Mouse (Mus musculus): ENCODE measurements around the gene Plcxd2. TPM values are rescaled to one million over a fixed set of nuclear protein-coding genes. Genes with fewer than 3 reads are reported as not detected.
A peak's percentile ranks its signal among the peaks of the same experiment; 100 is the strongest.

The Plcxd2 gene
- polyA plus RNA-seq, 1 experiment from 2014 or later: 8.1 TPM

GRCm38 (mm10) chr16:45939436-45939835 lies 70.6 kb downstream of the Plcxd2 start:
- ATAC-seq (replicated peaks; ENCODE audit: low FRiP score): no peak
- Histone ChIP-seq H3K4me1 (replicated peaks; ENCODE audit: control insufficient read depth, insufficient read depth, low read length) (peaks cover 5% of the 10 kb centered on the region), H3K4me2 (ENCODE audit: low read depth, low read length, severe bottlenecking) (no peak overlapping the region), H3K9me3 (ENCODE audit: control insufficient read depth, low read length) (no peaks in the 10 kb centered on the region), H3K27me3 (ENCODE audit: control insufficient read depth, insufficient read depth, low read length) (no peaks in the 10 kb centered on the region), H3K36me3 (ENCODE audit: control insufficient read depth, insufficient read depth, low read length) (no peaks in the 10 kb centered on the region), H3K9ac (ENCODE audit: low read length) (no peak overlapping the region), H3K4me3 (ENCODE audit: low read depth, low read length) (no peak overlapping the region), H3K27ac (ENCODE audit: low read depth, low read length) (no peak overlapping the region)
- no peak for DNase-seq (ENCODE audit: low spot score)
- WGBS: 96% methylated on average over 3 of the region's 3 CpGs

- no peaks in the 10 kb centered on the region for H3K36me3 ChIP-seq (ENCODE audit: control insufficient read depth, insufficient read depth, low read length)
- no peak overlapping the region for H3K4me2 ChIP-seq (ENCODE audit: low read depth, low read length, severe bottlenecking)
- H3K27me3 ChIP-seq (ENCODE audit: control insufficient read depth, insufficient read depth, low read length): no peaks in the 10 kb centered on the region
- DNase-seq (ENCODE audit: low spot score): no peak
- 69% methylated on average over 2 of the region's 2 CpGs for WGBS
- no peak for ATAC-seq (replicated peaks; ENCODE audit: low FRiP score)
- no peak overlapping the region for H3K4me3 ChIP-seq (ENCODE audit: low read depth, low read length)
- peaks cover 5% of the 10 kb centered on the region for H3K4me1 ChIP-seq (replicated peaks; ENCODE audit: control insufficient read depth, insufficient read depth, low read length)
- H3K27ac ChIP-seq (ENCODE audit: low read depth, low read length): peak overlapping the region; percentile 74; the same call in 1 of the 2 replicates
- H3K9ac ChIP-seq (ENCODE audit: low read length): no peak overlapping the region
- no peaks in the 10 kb centered on the region for H3K9me3 ChIP-seq (ENCODE audit: control insufficient read depth, low read length)
Measured at GRCm38 (mm10) chr16:45937381-45937780, 72.6 kb downstream of the Plcxd2 start.

DNA sequence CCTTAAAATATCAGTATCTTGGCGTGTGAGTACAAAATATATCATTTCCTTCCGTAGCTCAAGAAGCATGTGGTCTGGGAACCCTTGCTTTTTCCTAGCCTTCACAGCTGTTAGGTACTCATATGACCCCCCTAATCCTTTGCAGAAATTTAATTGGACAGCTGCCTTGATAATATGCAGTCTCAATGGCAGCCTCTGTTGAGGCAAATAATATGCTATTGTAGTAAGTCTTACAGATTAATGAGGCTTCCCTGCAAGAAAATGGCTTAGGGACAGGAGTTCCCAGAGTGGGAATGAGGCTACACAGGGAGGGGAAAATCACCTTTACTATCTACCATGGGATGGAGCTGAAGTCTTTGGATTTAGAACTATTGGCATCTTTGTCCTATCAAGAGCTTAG lies 73.5 kb downstream of the Plcxd2 start:
- H3K9ac ChIP-seq (ENCODE audit: low read length): no peak overlapping the region
- ATAC-seq (replicated peaks; ENCODE audit: low FRiP score): peak; percentile 87
- peaks cover 5% of the 10 kb centered on the region for H3K4me1 ChIP-seq (replicated peaks; ENCODE audit: control insufficient read depth, insufficient read depth, low read length)
- 39% methylated on average over 2 of the region's 2 CpGs for WGBS
- H3K4me2 ChIP-seq (ENCODE audit: low read depth, low read length, severe bottlenecking): no peak overlapping the region
- no peaks in the 10 kb centered on the region for H3K36me3 ChIP-seq (ENCODE audit: control insufficient read depth, insufficient read depth, low read length)
- no peaks in the 10 kb centered on the region for H3K9me3 ChIP-seq (ENCODE audit: control insufficient read depth, low read length)
- H3K4me3 ChIP-seq (ENCODE audit: low read depth, low read length): no peak overlapping the region
- H3K27ac ChIP-seq (ENCODE audit: low read depth, low read length): peak overlapping the region; percentile 74
- DNase-seq (ENCODE audit: low spot score): no peak
- H3K27me3 ChIP-seq (ENCODE audit: control insufficient read depth, insufficient read depth, low read length): no peaks in the 10 kb centered on the region

DNA sequence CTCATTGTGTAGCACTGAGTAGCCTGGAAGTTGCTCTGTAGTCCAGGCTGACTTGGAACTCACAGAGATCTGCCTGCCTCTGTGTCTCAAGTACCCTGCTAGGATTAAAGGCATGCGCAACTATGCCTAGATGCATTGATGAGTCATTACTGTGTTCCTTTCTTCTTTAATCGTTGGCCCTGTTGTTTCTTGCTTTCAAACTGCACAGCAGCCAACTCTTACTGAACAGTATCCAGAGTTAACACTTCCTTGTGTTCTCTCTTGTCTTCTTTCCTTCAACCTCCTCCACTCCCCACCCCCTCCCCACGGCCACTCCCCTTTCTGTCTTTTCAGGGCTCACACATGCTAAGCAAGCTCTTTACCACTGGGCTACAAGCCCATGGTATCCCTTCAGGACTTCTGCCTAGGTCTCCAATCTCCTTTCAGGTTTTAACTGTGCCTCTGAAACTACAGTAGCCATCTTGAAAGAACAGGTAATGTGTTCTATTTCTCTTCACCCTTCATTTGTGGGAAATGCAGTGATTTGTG lies 74.0 kb downstream of the Plcxd2 start:
- Histone ChIP-seq H3K36me3 (ENCODE audit: control insufficient read depth, insufficient read depth, low read length) (no peaks in the 10 kb centered on the region), H3K9ac (ENCODE audit: low read length) (no peak overlapping the region), H3K4me1 (replicated peaks; ENCODE audit: control insufficient read depth, insufficient read depth, low read length) (peaks cover 5% of the 10 kb centered on the region), H3K27me3 (ENCODE audit: control insufficient read depth, insufficient read depth, low read length) (no peaks in the 10 kb centered on the region), H3K27ac (ENCODE audit: low read depth, low read length) (peak overlapping the region; percentile 74), H3K9me3 (ENCODE audit: control insufficient read depth, low read length) (no peaks in the 10 kb centered on the region), H3K4me3 (ENCODE audit: low read depth, low read length) (no peak overlapping the region), H3K4me2 (ENCODE audit: low read depth, low read length, severe bottlenecking) (no peak overlapping the region)
- WGBS: 69% methylated on average over 3 of the region's 3 CpGs
- DNase-seq (ENCODE audit: low spot score) (peak; percentile 62), ATAC-seq (replicated peaks; ENCODE audit: low FRiP score) (peak; percentile 71)

DNA sequence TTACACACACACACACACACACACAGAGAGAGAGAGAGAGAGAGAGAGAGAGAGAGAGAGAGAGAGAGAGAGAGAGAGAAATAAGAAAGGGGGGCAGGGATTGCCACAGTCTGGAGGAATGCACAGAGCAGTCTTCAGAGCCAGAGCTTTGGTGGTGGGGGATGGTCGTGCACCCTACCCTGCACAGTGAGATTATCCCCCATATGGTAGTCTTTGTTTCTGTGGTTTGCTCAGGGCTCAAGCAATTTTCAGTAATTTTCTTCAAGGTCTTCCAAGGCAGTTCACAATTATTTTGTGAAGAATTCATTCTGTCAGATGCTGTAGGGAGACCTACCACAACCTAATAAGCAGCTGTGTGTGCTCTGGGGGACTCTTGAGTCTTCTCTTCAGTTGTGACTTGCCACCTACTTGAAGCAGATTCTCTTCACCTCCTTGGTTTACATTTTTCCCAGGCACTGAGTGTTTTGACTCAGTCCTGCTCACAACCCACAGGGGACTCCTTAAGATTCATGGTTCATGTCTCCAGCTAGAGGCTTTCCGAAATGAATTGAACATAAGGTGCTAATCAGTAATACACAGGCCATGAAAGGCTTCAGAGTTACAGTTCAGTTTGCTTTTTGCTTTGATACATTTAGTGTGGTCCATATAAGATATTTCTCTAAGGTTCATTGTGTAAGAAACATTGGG lies 75.2 kb downstream of the Plcxd2 start:
- no peaks in the 10 kb centered on the region for H3K27me3 ChIP-seq (ENCODE audit: control insufficient read depth, insufficient read depth, low read length)
- H3K4me2 ChIP-seq (ENCODE audit: low read depth, low read length, severe bottlenecking): no peak overlapping the region
- H3K9me3 ChIP-seq (ENCODE audit: control insufficient read depth, low read length): no peaks in the 10 kb centered on the region
- no peak for DNase-seq (ENCODE audit: low spot score)
- no peaks in the 10 kb centered on the region for H3K36me3 ChIP-seq (ENCODE audit: control insufficient read depth, insufficient read depth, low read length)
- peak overlapping the region; percentile 37; the same call in 1 of the 2 replicates for H3K27ac ChIP-seq (ENCODE audit: low read depth, low read length)
- peaks cover 5% of the 10 kb centered on the region for H3K4me1 ChIP-seq (replicated peaks; ENCODE audit: control insufficient read depth, insufficient read depth, low read length)
- WGBS: 55% methylated on average over 2 of the region's 2 CpGs
- ATAC-seq (replicated peaks; ENCODE audit: low FRiP score): 0 out of 2 replicates have a peak, but pooled peaks have one; percentile 39
- no peak overlapping the region for H3K4me3 ChIP-seq (ENCODE audit: low read depth, low read length)
- no peak overlapping the region for H3K9ac ChIP-seq (ENCODE audit: low read length)

- no peaks in the 10 kb centered on the region for H3K27me3 ChIP-seq (ENCODE audit: control insufficient read depth, insufficient read depth, low read length)
- no peak overlapping the region for H3K9ac ChIP-seq (ENCODE audit: low read length)
- H3K4me3 ChIP-seq (ENCODE audit: low read depth, low read length): no peak overlapping the region
- WGBS: 92% methylated on average over 3 of the region's 3 CpGs
- H3K9me3 ChIP-seq (ENCODE audit: control insufficient read depth, low read length): no peaks in the 10 kb centered on the region
- H3K4me2 ChIP-seq (ENCODE audit: low read depth, low read length, severe bottlenecking): no peak overlapping the region
- DNase-seq (ENCODE audit: low spot score) (no peak), ATAC-seq (replicated peaks; ENCODE audit: low FRiP score) (no peak)
- no peak overlapping the region for H3K27ac ChIP-seq (ENCODE audit: low read depth, low read length)
- no peaks in the 10 kb centered on the region for H3K36me3 ChIP-seq (ENCODE audit: control insufficient read depth, insufficient read depth, low read length)
- H3K4me1 ChIP-seq (replicated peaks; ENCODE audit: control insufficient read depth, insufficient read depth, low read length): no peaks in the 10 kb centered on the region; the same call in 1 of the 2 replicates
Measured at GRCm38 (mm10) chr16:45930308-45930707, 79.7 kb downstream of the Plcxd2 start.

DNA sequence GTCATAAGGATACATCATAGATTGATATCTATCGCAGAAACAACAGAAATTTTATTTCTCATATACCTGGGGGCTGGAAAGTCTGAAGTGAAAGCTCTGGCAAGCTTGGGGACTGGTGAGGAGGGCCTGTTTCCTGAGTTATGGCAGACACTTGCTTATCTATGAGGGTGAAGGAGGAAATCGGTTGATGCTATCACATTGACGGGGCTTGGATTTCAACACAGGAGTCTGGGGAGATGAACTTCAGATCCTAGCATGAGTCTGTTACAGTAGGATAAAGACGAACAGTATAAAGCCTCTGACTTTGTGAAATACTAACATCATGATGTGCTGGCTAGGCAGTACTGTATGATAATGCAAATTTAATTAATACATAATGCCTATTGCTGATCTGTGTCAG lies 81.9 kb downstream of the Plcxd2 start:
- 85% methylated on average over 4 of the region's 4 CpGs for WGBS
- no peaks in the 10 kb centered on the region for H3K9me3 ChIP-seq (ENCODE audit: control insufficient read depth, low read length)
- no peak for DNase-seq (ENCODE audit: low spot score)
- H3K4me1 ChIP-seq (replicated peaks; ENCODE audit: control insufficient read depth, insufficient read depth, low read length): no peaks in the 10 kb centered on the region
- H3K27ac ChIP-seq (ENCODE audit: low read depth, low read length): no peak overlapping the region
- no peak for ATAC-seq (replicated peaks; ENCODE audit: low FRiP score)
- H3K36me3 ChIP-seq (ENCODE audit: control insufficient read depth, insufficient read depth, low read length): no peaks in the 10 kb centered on the region
- H3K9ac ChIP-seq (ENCODE audit: low read length): no peak overlapping the region
- no peak overlapping the region for H3K4me2 ChIP-seq (ENCODE audit: low read depth, low read length, severe bottlenecking)
- H3K4me3 ChIP-seq (ENCODE audit: low read depth, low read length): no peak overlapping the region
- no peaks in the 10 kb centered on the region for H3K27me3 ChIP-seq (ENCODE audit: control insufficient read depth, insufficient read depth, low read length)

DNA sequence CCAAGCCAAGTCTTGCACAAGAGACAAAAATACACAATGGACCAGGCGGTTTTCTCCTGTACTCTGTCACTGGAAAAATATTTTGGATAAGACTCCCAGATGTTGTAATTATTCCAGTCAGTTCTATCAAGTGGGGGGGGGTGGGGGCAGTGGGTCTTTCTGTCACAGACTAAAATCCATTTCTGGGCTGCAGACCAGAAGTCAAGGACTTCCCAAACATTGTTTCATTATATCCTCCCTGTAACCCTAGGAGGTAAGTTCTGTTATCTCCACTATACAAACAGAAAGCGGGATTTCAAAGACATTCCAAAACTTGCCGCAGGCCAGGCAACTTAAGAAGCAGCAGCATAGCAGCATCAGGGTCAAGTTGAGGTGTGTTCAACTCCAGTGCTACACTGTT lies 82.4 kb downstream of the Plcxd2 start:
- Histone ChIP-seq H3K9ac (ENCODE audit: low read length) (no peak overlapping the region), H3K4me2 (ENCODE audit: low read depth, low read length, severe bottlenecking) (no peak overlapping the region), H3K4me3 (ENCODE audit: low read depth, low read length) (no peak overlapping the region), H3K27me3 (ENCODE audit: control insufficient read depth, insufficient read depth, low read length) (no peaks in the 10 kb centered on the region), H3K36me3 (ENCODE audit: control insufficient read depth, insufficient read depth, low read length) (no peaks in the 10 kb centered on the region), H3K27ac (ENCODE audit: low read depth, low read length) (no peak overlapping the region), H3K9me3 (ENCODE audit: control insufficient read depth, low read length) (no peaks in the 10 kb centered on the region), H3K4me1 (replicated peaks; ENCODE audit: control insufficient read depth, insufficient read depth, low read length) (no peaks in the 10 kb centered on the region)
- 79% methylated on average over 3 of the region's 3 CpGs for WGBS
- ATAC-seq (replicated peaks; ENCODE audit: low FRiP score): no peak
- DNase-seq (ENCODE audit: low spot score): no peak

DNA sequence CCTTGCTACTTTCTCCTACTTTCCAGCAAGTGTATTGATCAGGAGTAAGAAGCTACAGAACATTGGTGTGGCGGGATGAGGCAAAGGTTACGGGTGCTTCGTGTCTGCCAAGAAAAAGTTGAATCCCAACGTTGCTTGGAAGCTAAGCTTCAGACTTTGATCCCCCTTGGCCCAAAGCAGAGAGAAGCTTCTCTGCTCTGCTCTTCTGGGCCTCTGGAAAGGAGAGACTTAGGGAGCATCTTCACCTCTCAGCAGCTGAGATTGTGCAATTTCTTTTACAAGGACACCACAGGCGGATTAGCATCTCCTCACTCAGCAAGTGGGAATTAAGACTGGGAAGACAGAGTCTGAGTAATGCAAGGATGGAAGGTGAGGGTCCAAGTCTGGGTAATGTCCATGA lies 83.1 kb downstream of the Plcxd2 start:
- ATAC-seq (replicated peaks; ENCODE audit: low FRiP score): no peak
- no peaks in the 10 kb centered on the region for H3K27me3 ChIP-seq (ENCODE audit: control insufficient read depth, insufficient read depth, low read length)
- H3K9me3 ChIP-seq (ENCODE audit: control insufficient read depth, low read length): no peaks in the 10 kb centered on the region
- no peaks in the 10 kb centered on the region for H3K4me1 ChIP-seq (replicated peaks; ENCODE audit: control insufficient read depth, insufficient read depth, low read length)
- no peak overlapping the region for H3K9ac ChIP-seq (ENCODE audit: low read length)
- no peak overlapping the region for H3K4me2 ChIP-seq (ENCODE audit: low read depth, low read length, severe bottlenecking)
- H3K36me3 ChIP-seq (ENCODE audit: control insufficient read depth, insufficient read depth, low read length): no peaks in the 10 kb centered on the region
- DNase-seq (ENCODE audit: low spot score): no peak
- H3K27ac ChIP-seq (ENCODE audit: low read depth, low read length): no peak overlapping the region
- no peak overlapping the region for H3K4me3 ChIP-seq (ENCODE audit: low read depth, low read length)
- WGBS: 87% methylated on average over 5 of the region's 5 CpGs
